In genomic region chr2:164564346-164564745, GRCm38 (mm10) we compare ENCODE assay signal across 17 mouse cellular contexts. TPM values are rescaled to one million over a fixed set of nuclear protein-coding genes. Genes with fewer than 3 reads are reported as not detected.
A peak's percentile ranks its signal among the peaks of the same experiment; 100 is the strongest.
DNase-seq lines count a peak whose midpoint lies in the region; ATAC-seq and TF ChIP-seq lines count a peak whose summit lies in the region.
"Had no signal": no experiment of that assay in that cellular context is flagged by ENCODE, and none has a peak within 500 bp of the region (broad histone marks: within the 10 kb centered on the region; RNA-seq: fewer than 3 reads in every experiment).

No protein-coding gene starts in this region.

- WGBS in heart, embryonic 10.5 days: 76% methylated on average over 5 of the region's 5 CpGs
- WGBS in lung, embryonic 14.5 days: 58% methylated on average over 5 of the region's 5 CpGs
- WGBS in limb, embryonic 12.5 days: 75% methylated on average over 5 of the region's 5 CpGs

- peak overlapping the region; percentile 91 for H3K4me2 ChIP-seq in lung, embryonic 14.5 days
- H3K4me2 ChIP-seq in limb, embryonic 12.5 days: peak overlapping the region; percentile 86

- peaks cover 21% of the 10 kb centered on the region for H3K4me1 ChIP-seq in heart, embryonic 10.5 days
- H3K4me1 ChIP-seq in lung, embryonic 14.5 days (ENCODE audit: insufficient read depth): 0 out of 2 replicates have a peak, but pooled peaks cover 2% of the 10 kb centered on the region
- H3K4me1 ChIP-seq in limb, embryonic 12.5 days (replicated peaks): peaks cover 23% of the 10 kb centered on the region

- H3K27ac ChIP-seq in heart, embryonic 10.5 days: no peak overlapping the region
- no peak overlapping the region for H3K27ac ChIP-seq in lung, embryonic 14.5 days (ENCODE audit: low read depth)
- H3K27ac ChIP-seq in limb, embryonic 12.5 days: no peak overlapping the region
- H3K27ac ChIP-seq: embryonic facial prominence, embryonic 15.5 days had no signal

- peak overlapping the region; percentile 67; the same call in 1 of the 2 replicates for H3K4me3 ChIP-seq in heart, embryonic 10.5 days
- peak overlapping the region; percentile 52 for H3K4me3 ChIP-seq in lung, embryonic 14.5 days (ENCODE audit: low read depth, low read length)
- no peak overlapping the region for H3K4me3 ChIP-seq in limb, embryonic 12.5 days (replicated peaks)

- TF ChIP-seq CTCF in lung, embryonic 14.5 days (IDR thresholded peaks at IDR 0.05; ENCODE audit: low read depth): no peak
- no peak for TF ChIP-seq CTCF in brain, embryonic 14.5 days (IDR thresholded peaks at IDR 0.05; ENCODE audit: borderline replicate concordance, extremely low read depth, insufficient read depth, insufficient read length)

- H3K9me3 ChIP-seq in heart, embryonic 10.5 days: no peaks in the 10 kb centered on the region
- H3K9me3 ChIP-seq in lung, embryonic 14.5 days (ENCODE audit: low read depth, low read length): no peaks in the 10 kb centered on the region
- H3K9me3 ChIP-seq in limb, embryonic 12.5 days: 0 out of 2 replicates have a peak, but pooled peaks cover 3% of the 10 kb centered on the region
- H3K9me3 ChIP-seq: embryonic facial prominence, embryonic 15.5 days had no signal

- no peaks in the 10 kb centered on the region for H3K36me3 ChIP-seq in heart, embryonic 10.5 days
- H3K36me3 ChIP-seq in lung, embryonic 14.5 days (ENCODE audit: insufficient read depth): peaks cover 9% of the 10 kb centered on the region; the same call in 1 of the 2 replicates
- peaks cover 8% of the 10 kb centered on the region; the same call in 1 of the 2 replicates for H3K36me3 ChIP-seq in limb, embryonic 12.5 days
- H3K36me3 ChIP-seq: embryonic facial prominence, embryonic 15.5 days had no signal

- no peak for TF ChIP-seq POLR2A in brain, embryonic 14.5 days (IDR thresholded peaks at IDR 0.05; ENCODE audit: borderline replicate concordance, extremely low read depth, insufficient read depth, insufficient read length, poor library complexity, severe bottlenecking)

- DNase-seq in heart, embryonic 10.5 days (ENCODE audit: low spot score): no peak
- no peak for DNase-seq in heart, adult 11 months
- DNase-seq in lung, embryonic 14.5 days: no peak
- no peak for DNase-seq in lung, postnatal 10 days
- peak; percentile 15 for DNase-seq in brain, embryonic 14.5 days (ENCODE audit: low read depth)
- DNase-seq in cerebellum, postnatal 4 days (ENCODE audit: low spot score in 2 of 2): no peak
- DNase-seq: cerebellum, adult 2 months had no signal

- no peak for ATAC-seq in lung, embryonic 14.5 days (ENCODE audit: insufficient read depth)
- ATAC-seq in limb, embryonic 12.5 days (ENCODE audit: insufficient number of reproducible peaks, insufficient read depth, low FRiP score, low TSS enrichment, low read depth): no peak
- no peak for ATAC-seq in megakaryocyte, adult 5-6 weeks (ENCODE audit: poor library complexity, severe bottlenecking)

- H3K27me3 ChIP-seq in heart, embryonic 10.5 days (ENCODE audit: insufficient read depth, poor library complexity, severe bottlenecking): peaks cover 41% of the 10 kb centered on the region
- H3K27me3 ChIP-seq in lung, embryonic 14.5 days (ENCODE audit: insufficient read depth, low read length): peaks cover 7% of the 10 kb centered on the region; the same call in 1 of the 2 replicates
- peaks cover 11% of the 10 kb centered on the region; the same call in 1 of the 2 replicates for H3K27me3 ChIP-seq in limb, embryonic 12.5 days

- H3K9ac ChIP-seq in lung, embryonic 14.5 days: no peak overlapping the region
- no peak overlapping the region for H3K9ac ChIP-seq in limb, embryonic 12.5 days (replicated peaks)

RNA-seq across cellular contexts. Expression of gene Wfdc2, which starts 2.1 kb away (rescaled TPM):
- 11.1 and 28.0 TPM in 2 replicates for polyA plus RNA-seq in heart, embryonic 10.5 days (2016; fragmentation: Nextera tagmentation; extraction: Ambion mirVana)
- polyA plus RNA-seq in lung, embryonic 14.5 days (2014; fragmentation: Nextera tagmentation; extraction: Ambion mirVana): 280 and 282 TPM in 2 replicates
- polyA plus RNA-seq in brain, embryonic 14.5 days (2012; rRNA removed): 3.9 and 5.3 TPM in 2 replicates
- 36.2 and 39.6 TPM in 2 replicates for polyA plus RNA-seq in limb, embryonic 12.5 days (2016; fragmentation: Nextera tagmentation; extraction: Ambion mirVana)
- not detected in 2 replicates for total RNA-seq in megakaryocyte, adult 5-6 weeks (2015)
- total RNA-seq in megakaryocyte, adult 5-6 weeks (2017): not detected in 2 replicates
- total RNA-seq: granulocyte monocyte progenitor cell, adult 5-6 weeks; left cerebral cortex, postnatal 36 days had no signal
- polyA plus RNA-seq: activated CD4-positive, CD25-positive, alpha-beta regulatory T cell, adult 4 months; inflammation-experienced regulatory T-cells, adult 6 months had no signal

RNA-seq across cellular contexts. Expression of gene Spint3, which starts 8.9 kb away (rescaled TPM):
- not detected in 2 replicates for polyA plus RNA-seq in heart, embryonic 10.5 days (2016; fragmentation: Nextera tagmentation; extraction: Ambion mirVana)
- not detected in 2 replicates for polyA plus RNA-seq in lung, embryonic 14.5 days (2014; fragmentation: Nextera tagmentation; extraction: Ambion mirVana)
- polyA plus RNA-seq in brain, embryonic 14.5 days (2012; rRNA removed): not detected in 2 replicates
- polyA plus RNA-seq in limb, embryonic 12.5 days (2016; fragmentation: Nextera tagmentation; extraction: Ambion mirVana): not detected in 2 replicates
- total RNA-seq in megakaryocyte, adult 5-6 weeks (2015): not detected in 2 replicates
- not detected in 2 replicates for total RNA-seq in megakaryocyte, adult 5-6 weeks (2017)
- total RNA-seq: granulocyte monocyte progenitor cell, adult 5-6 weeks; heart, postnatal 10 days; left cerebral cortex, postnatal 36 days had no signal
- polyA plus RNA-seq: activated CD4-positive, CD25-positive, alpha-beta regulatory T cell, adult 4 months; cerebellum, adult 2 months; embryonic facial prominence, embryonic 15.5 days; inflammation-experienced regulatory T-cells, adult 6 months; lung, adult 2 months had no signal

RNA-seq across cellular contexts. Expression of gene Wfdc6a, which starts 20.9 kb away (rescaled TPM):
- polyA plus RNA-seq in heart, embryonic 10.5 days (2016; fragmentation: Nextera tagmentation; extraction: Ambion mirVana): not detected in 2 replicates
- polyA plus RNA-seq in lung, embryonic 14.5 days (2014; fragmentation: Nextera tagmentation; extraction: Ambion mirVana): 0.65 and 0.95 TPM in 2 replicates
- not detected in 2 replicates for polyA plus RNA-seq in brain, embryonic 14.5 days (2012; rRNA removed)
- 0.28 TPM in 1 of 2 replicates, not detected in the other for polyA plus RNA-seq in limb, embryonic 12.5 days (2016; fragmentation: Nextera tagmentation; extraction: Ambion mirVana)
- total RNA-seq in megakaryocyte, adult 5-6 weeks (2015): not detected in 2 replicates
- total RNA-seq in megakaryocyte, adult 5-6 weeks (2017): not detected in 2 replicates
- total RNA-seq: granulocyte monocyte progenitor cell, adult 5-6 weeks; heart, postnatal 10 days; left cerebral cortex, postnatal 36 days had no signal
- polyA plus RNA-seq: activated CD4-positive, CD25-positive, alpha-beta regulatory T cell, adult 4 months; cerebellum, adult 2 months; inflammation-experienced regulatory T-cells, adult 6 months had no signal

RNA-seq across cellular contexts. Expression of gene Eppin, which starts 29.0 kb away (rescaled TPM):
- not detected in 2 replicates for polyA plus RNA-seq in heart, embryonic 10.5 days (2016; fragmentation: Nextera tagmentation; extraction: Ambion mirVana)
- polyA plus RNA-seq in lung, embryonic 14.5 days (2014; fragmentation: Nextera tagmentation; extraction: Ambion mirVana): not detected in 2 replicates
- not detected in 2 replicates for polyA plus RNA-seq in brain, embryonic 14.5 days (2012; rRNA removed)
- not detected in 2 replicates for polyA plus RNA-seq in limb, embryonic 12.5 days (2016; fragmentation: Nextera tagmentation; extraction: Ambion mirVana)
- total RNA-seq in megakaryocyte, adult 5-6 weeks (2015): not detected in 2 replicates
- not detected in 2 replicates for total RNA-seq in megakaryocyte, adult 5-6 weeks (2017)
- total RNA-seq: granulocyte monocyte progenitor cell, adult 5-6 weeks; heart, postnatal 10 days; left cerebral cortex, postnatal 36 days had no signal
- polyA plus RNA-seq: activated CD4-positive, CD25-positive, alpha-beta regulatory T cell, adult 4 months; cerebellum, adult 2 months; embryonic facial prominence, embryonic 15.5 days; inflammation-experienced regulatory T-cells, adult 6 months; urinary bladder, adult 2 months had no signal

RNA-seq across cellular contexts. Expression of gene Wfdc6b, which starts 49.0 kb away (rescaled TPM):
- not detected in 2 replicates for polyA plus RNA-seq in heart, embryonic 10.5 days (2016; fragmentation: Nextera tagmentation; extraction: Ambion mirVana)
- polyA plus RNA-seq in lung, embryonic 14.5 days (2014; fragmentation: Nextera tagmentation; extraction: Ambion mirVana): not detected in 2 replicates
- not detected in 2 replicates for polyA plus RNA-seq in brain, embryonic 14.5 days (2012; rRNA removed)
- not detected in 2 replicates for polyA plus RNA-seq in limb, embryonic 12.5 days (2016; fragmentation: Nextera tagmentation; extraction: Ambion mirVana)
- not detected in 2 replicates for total RNA-seq in megakaryocyte, adult 5-6 weeks (2015)
- total RNA-seq in megakaryocyte, adult 5-6 weeks (2017): not detected in 2 replicates
- total RNA-seq: granulocyte monocyte progenitor cell, adult 5-6 weeks; heart, postnatal 10 days; left cerebral cortex, postnatal 36 days had no signal
- polyA plus RNA-seq: activated CD4-positive, CD25-positive, alpha-beta regulatory T cell, adult 4 months; embryonic facial prominence, embryonic 15.5 days; inflammation-experienced regulatory T-cells, adult 6 months; urinary bladder, adult 2 months had no signal
